Mouse (Mus musculus) hindbrain, embryonic 10.5 days (tissue): ENCODE data around the gene Inpp4b. TPM values are rescaled to one million over a fixed set of nuclear protein-coding genes. Genes with fewer than 3 reads are reported as not detected.

Experiments used
- DNase-seq: peaks from one replicate; pipeline ENCODE4 v3.0.0-alpha.2; 2017; ENCODE audit warnings: low spot score
- H3K27ac ChIP-seq: fragments of 300-500 bp; sonication (generic); 2 replicates; pipeline ENCODE4 v1.5.1; 2016; ENCODE audit warnings: mild to moderate bottlenecking, moderate library complexity
- H3K27me3 ChIP-seq: fragments of 300-500 bp; sonication (generic); 2 replicates; pipeline ENCODE4 v1.6.1; 2016; ENCODE audit warnings: mild to moderate bottlenecking; ENCODE audit not compliant: poor library complexity, insufficient read depth, severe bottlenecking
- H3K36me3 ChIP-seq: fragments of 300-500 bp; sonication (generic); 2 replicates; pipeline ENCODE4 v1.6.1; 2016; ENCODE audit warnings: mild to moderate bottlenecking, moderate library complexity
- H3K4me1 ChIP-seq: fragments of 300-500 bp; sonication (generic); replicated peaks from 2 replicates; pipeline ENCODE4 v1.6.1; 2016; ENCODE audit warnings: mild to moderate bottlenecking
- H3K4me3 ChIP-seq: fragments of 300-500 bp; sonication (generic); 2 replicates; pipeline ENCODE4 v1.5.1; 2016; ENCODE audit warnings: mild to moderate bottlenecking, moderate library complexity
- H3K9me3 ChIP-seq: fragments of 300-500 bp; sonication (generic); 2 replicates; pipeline ENCODE4 v1.6.1; 2016; ENCODE audit warnings: mild to moderate bottlenecking, moderate library complexity
- WGBS: fragments of 180-500 bp; shearing (Covaris S2); methylation state at CpG from one replicate; pipeline ENCODE4 v1.1.7; 2016; 5-methylcytosine and 5-hydroxymethylcytosine counted together
- polyA plus RNA-seq: library from polyadenylated mRNA; unstranded; fragments of >200 nt; fragmentation: Nextera tagmentation; extraction: Ambion mirVana; gene quantifications from 2 replicates; pipeline ENCODE4 v1.2.1, GENCODE M21; 2016

Gene Inpp4b
- polyA plus RNA-seq, 1 experiment from 2014 or later, result 3.0 TPM

GRCm38 (mm10) chr8:81855009-81855408 is 512.7 kb downstream of the Inpp4b start:
- Histone ChIP-seq H3K4me3 (no peak overlapping the region), H3K4me1 (no peaks in the 10 kb centered on the region), H3K27me3 (no peaks in the 10 kb centered on the region), H3K27ac (no peak overlapping the region), H3K36me3 (no peaks in the 10 kb centered on the region), H3K9me3 (no peaks in the 10 kb centered on the region)
- 79% methylated on average over 1 of the region's 1 CpGs for WGBS
- DNase-seq, result no peak

- Histone ChIP-seq H3K4me3 (no peak overlapping the region), H3K9me3 (no peaks in the 10 kb centered on the region), H3K27me3 (no peaks in the 10 kb centered on the region), H3K36me3 (no peaks in the 10 kb centered on the region), H3K27ac (no peak overlapping the region), H3K4me1 (no peaks in the 10 kb centered on the region)
- DNase-seq, result no peak
- WGBS, result 86% methylated on average over 4 of the region's 4 CpGs
Measured at GRCm38 (mm10) chr8:81856120-81856519, 513.8 kb downstream of the Inpp4b start.

GRCm38 (mm10) chr8:81856608-81857007 is 514.3 kb downstream of the Inpp4b start:
- Histone ChIP-seq H3K4me3 (no peak overlapping the region), H3K27ac (no peak overlapping the region), H3K9me3 (no peaks in the 10 kb centered on the region), H3K36me3 (no peaks in the 10 kb centered on the region), H3K4me1 (no peaks in the 10 kb centered on the region), H3K27me3 (no peaks in the 10 kb centered on the region)
- 74% methylated on average over 6 of the region's 6 CpGs for WGBS
- no peak for DNase-seq

- no peak overlapping the region for H3K27ac ChIP-seq
- H3K4me3 ChIP-seq, result no peak overlapping the region
- no peaks in the 10 kb centered on the region for H3K27me3 ChIP-seq
- no peaks in the 10 kb centered on the region for H3K36me3 ChIP-seq
- WGBS, result 95% methylated on average over 4 of the region's 4 CpGs
- no peaks in the 10 kb centered on the region for H3K9me3 ChIP-seq
- no peak for DNase-seq
- no peaks in the 10 kb centered on the region for H3K4me1 ChIP-seq
Measured at GRCm38 (mm10) chr8:81858393-81858792, 516.0 kb downstream of the Inpp4b start.

- Histone ChIP-seq H3K27ac (no peak overlapping the region), H3K4me3 (no peak overlapping the region), H3K9me3 (no peaks in the 10 kb centered on the region), H3K36me3 (no peaks in the 10 kb centered on the region), H3K4me1 (no peaks in the 10 kb centered on the region), H3K27me3 (no peaks in the 10 kb centered on the region)
- DNase-seq, result no peak
- WGBS, result 71% methylated on average over 1 of the region's 1 CpGs
Measured at GRCm38 (mm10) chr8:81859805-81860204, 517.4 kb downstream of the Inpp4b start.

GRCm38 (mm10) chr8:81861311-81861710 is 519.0 kb downstream of the Inpp4b start:
- no peaks in the 10 kb centered on the region for H3K27me3 ChIP-seq
- WGBS, result 91% methylated on average over 8 of the region's 8 CpGs
- H3K27ac ChIP-seq, result no peak overlapping the region
- no peaks in the 10 kb centered on the region for H3K4me1 ChIP-seq
- H3K4me3 ChIP-seq, result no peak overlapping the region
- H3K36me3 ChIP-seq, result no peaks in the 10 kb centered on the region
- no peaks in the 10 kb centered on the region for H3K9me3 ChIP-seq
- DNase-seq, result no peak

- Histone ChIP-seq H3K36me3 (no peaks in the 10 kb centered on the region), H3K27ac (no peak overlapping the region), H3K4me1 (no peaks in the 10 kb centered on the region), H3K4me3 (no peak overlapping the region), H3K9me3 (no peaks in the 10 kb centered on the region), H3K27me3 (no peaks in the 10 kb centered on the region)
- DNase-seq, result no peak
Measured at GRCm38 (mm10) chr8:81862738-81863137, 520.4 kb downstream of the Inpp4b start.

- Histone ChIP-seq H3K27me3 (no peaks in the 10 kb centered on the region), H3K36me3 (no peaks in the 10 kb centered on the region), H3K27ac (no peak overlapping the region), H3K4me1 (no peaks in the 10 kb centered on the region), H3K4me3 (no peak overlapping the region), H3K9me3 (no peaks in the 10 kb centered on the region)
- DNase-seq, result no peak
- 80% methylated on average over 2 of the region's 2 CpGs for WGBS
Measured at GRCm38 (mm10) chr8:81864318-81864717, 522.0 kb downstream of the Inpp4b start.

- no peak overlapping the region for H3K4me3 ChIP-seq
- H3K9me3 ChIP-seq, result no peaks in the 10 kb centered on the region
- 78% methylated on average over 3 of the region's 3 CpGs for WGBS
- H3K36me3 ChIP-seq, result no peaks in the 10 kb centered on the region
- DNase-seq, result no peak
- no peak overlapping the region for H3K27ac ChIP-seq
- H3K4me1 ChIP-seq, result no peaks in the 10 kb centered on the region
- no peaks in the 10 kb centered on the region for H3K27me3 ChIP-seq
Measured at GRCm38 (mm10) chr8:81865664-81866063, 523.3 kb downstream of the Inpp4b start.

GRCm38 (mm10) chr8:81867020-81867419 is 524.7 kb downstream of the Inpp4b start:
- 67% methylated on average over 3 of the region's 3 CpGs for WGBS
- no peaks in the 10 kb centered on the region for H3K4me1 ChIP-seq
- DNase-seq, result no peak

GRCm38 (mm10) chr8:81870466-81870865 is 528.1 kb downstream of the Inpp4b start:
- no peaks in the 10 kb centered on the region for H3K4me1 ChIP-seq
- no peak overlapping the region for H3K4me3 ChIP-seq
- WGBS, result 92% methylated on average over 2 of the region's 2 CpGs
- no peaks in the 10 kb centered on the region for H3K36me3 ChIP-seq
- H3K9me3 ChIP-seq, result no peaks in the 10 kb centered on the region
- no peak overlapping the region for H3K27ac ChIP-seq
- DNase-seq, result no peak
- H3K27me3 ChIP-seq, result no peaks in the 10 kb centered on the region

More at GRCm38 (mm10) chr8:81867020-81867419, 524.7 kb downstream of the Inpp4b start:
- Histone ChIP-seq H3K36me3 (no peaks in the 10 kb centered on the region), H3K27me3 (no peaks in the 10 kb centered on the region), H3K4me3 (no peak overlapping the region), H3K9me3 (no peaks in the 10 kb centered on the region), H3K27ac (no peak overlapping the region)

- H3K9me3 ChIP-seq, result no peaks in the 10 kb centered on the region
- H3K36me3 ChIP-seq, result no peaks in the 10 kb centered on the region
Measured at GRCm38 (mm10) chr8:81880071-81880470, 537.7 kb downstream of the Inpp4b start.

GRCm38 (mm10) chr8:81884195-81884594 is 541.8 kb downstream of the Inpp4b start:
- 89% methylated on average over 5 of the region's 5 CpGs for WGBS
- no peak for DNase-seq
- H3K36me3 ChIP-seq, result no peaks in the 10 kb centered on the region
- H3K27me3 ChIP-seq, result no peaks in the 10 kb centered on the region
- no peak overlapping the region for H3K27ac ChIP-seq
- H3K4me1 ChIP-seq, result no peaks in the 10 kb centered on the region
- H3K9me3 ChIP-seq, result no peaks in the 10 kb centered on the region
- no peak overlapping the region for H3K4me3 ChIP-seq

More at GRCm38 (mm10) chr8:81880071-81880470, 537.7 kb downstream of the Inpp4b start:
- Histone ChIP-seq H3K4me3 (no peak overlapping the region), H3K4me1 (no peaks in the 10 kb centered on the region), H3K27ac (no peak overlapping the region), H3K27me3 (no peaks in the 10 kb centered on the region)
- WGBS, result 84% methylated on average over 3 of the region's 3 CpGs
- DNase-seq, result no peak

- Histone ChIP-seq H3K9me3 (0 out of 2 replicates have a peak, but pooled peaks cover 3% of the 10 kb centered on the region), H3K4me1 (no peaks in the 10 kb centered on the region), H3K27me3 (no peaks in the 10 kb centered on the region), H3K36me3 (no peaks in the 10 kb centered on the region), H3K4me3 (no peak overlapping the region), H3K27ac (no peak overlapping the region)
- DNase-seq, result no peak
Measured at GRCm38 (mm10) chr8:81888843-81889242, 546.5 kb downstream of the Inpp4b start.
